Mouse (Mus musculus): Measurements from ENCODE around the gene Akap9. TPM values are rescaled to one million over a fixed set of nuclear protein-coding genes. Genes with fewer than 3 reads are reported as not detected.
"Not testable (repeated sequence)": the region's sequence is repeated elsewhere in the genome, so short reads cannot be mapped to it uniquely, and the experiment has no call there.

The Akap9 gene
- total RNA-seq, 2 experiments from 2014 or later: 65.8 to 87.2 TPM

GRCm38 (mm10) chr5:4024727-4025126, 96.9 kb downstream of the Akap9 start:
- intact Hi-C loops (cut with DNase I): no loop called here

GRCm38 (mm10) chr5:4026336-4026735, 98.5 kb downstream of the Akap9 start:
- DNase-seq (ENCODE audit: low spot score in 2 of 2); intact Hi-C loops (cut with DNase I): not testable (repeated sequence)

More at GRCm38 (mm10) chr5:4024727-4025126, 96.9 kb downstream of the Akap9 start:
- DNase-seq (ENCODE audit: low spot score in 2 of 2): no peak

GRCm38 (mm10) chr5:4028486-4029173, 100.8 kb downstream of the Akap9 start:
- intact Hi-C loops (cut with DNase I): no loop called here
- no peak for DNase-seq (ENCODE audit: low spot score in 2 of 2)

- intact Hi-C loops (cut with DNase I): no loop called here
These were observed 104.0 kb downstream of the Akap9 start for GRCm38 (mm10) chr5:4031846-4032245.

GRCm38 (mm10) chr5:4036686-4037085, 108.8 kb downstream of the Akap9 start:
- intact Hi-C loops (cut with DNase I): no loop called here
- DNase-seq (ENCODE audit: low spot score in 2 of 2): no peak

More at GRCm38 (mm10) chr5:4031846-4032245, 104.0 kb downstream of the Akap9 start:
- no peak for DNase-seq (ENCODE audit: low spot score in 2 of 2)

- intact Hi-C loops (cut with DNase I): no loop called here
- DNase-seq (ENCODE audit: low spot score in 2 of 2): no peak
These were observed 111.5 kb downstream of the Akap9 start for GRCm38 (mm10) chr5:4039351-4039750.

- no peak for DNase-seq (ENCODE audit: low spot score in 2 of 2)
- intact Hi-C loops (cut with DNase I): no loop called here
These were observed 112.5 kb downstream of the Akap9 start for GRCm38 (mm10) chr5:4040372-4040771.

- DNase-seq (ENCODE audit: low spot score in 2 of 2): no peak
- intact Hi-C loops (cut with DNase I): no loop called here
These were observed 113.1 kb downstream of the Akap9 start for GRCm38 (mm10) chr5:4040922-4041321.

GRCm38 (mm10) chr5:4060313-4060712, 132.5 kb downstream of the Akap9 start:
- DNase-seq (ENCODE audit: low spot score in 2 of 2): no peak
- intact Hi-C loops (cut with DNase I): no loop called here

- intact Hi-C loops (cut with DNase I): no loop called here
- DNase-seq (ENCODE audit: low spot score in 2 of 2): no peak
These were observed 138.7 kb downstream of the Akap9 start for GRCm38 (mm10) chr5:4066476-4067115.

- intact Hi-C loops (cut with DNase I): no loop called here
- no peak for DNase-seq (ENCODE audit: low spot score in 2 of 2)
These were observed 139.3 kb downstream of the Akap9 start for GRCm38 (mm10) chr5:4067203-4067602.

GRCm38 (mm10) chr5:4079086-4079485, 151.2 kb downstream of the Akap9 start:
- no peak for DNase-seq (ENCODE audit: low spot score in 2 of 2)
- intact Hi-C loops (cut with DNase I): no loop called here

GRCm38 (mm10) chr5:4080861-4081260, 153.0 kb downstream of the Akap9 start:
- DNase-seq (ENCODE audit: low spot score in 2 of 2): no peak
- intact Hi-C loops (cut with DNase I): no loop called here

- no peak for DNase-seq (ENCODE audit: low spot score in 2 of 2)
- intact Hi-C loops (cut with DNase I): no loop called here
These were observed 153.7 kb downstream of the Akap9 start for GRCm38 (mm10) chr5:4081513-4081912.

GRCm38 (mm10) chr5:4084948-4085347, 157.1 kb downstream of the Akap9 start:
- DNase-seq (ENCODE audit: low spot score in 2 of 2): no peak
- intact Hi-C loops (cut with DNase I): no loop called here

GRCm38 (mm10) chr5:4086309-4086708, 158.5 kb downstream of the Akap9 start:
- DNase-seq (ENCODE audit: low spot score in 2 of 2): no peak
- intact Hi-C loops (cut with DNase I): no loop called here

- intact Hi-C loops (cut with DNase I): no loop called here
- DNase-seq (ENCODE audit: low spot score in 2 of 2): no peak
These were observed 160.3 kb downstream of the Akap9 start for GRCm38 (mm10) chr5:4088190-4088589.

GRCm38 (mm10) chr5:4094471-4094870, 166.6 kb downstream of the Akap9 start:
- no peak for DNase-seq (ENCODE audit: low spot score in 2 of 2)
- intact Hi-C loops (cut with DNase I): no loop called here

GRCm38 (mm10) chr5:4101031-4101430, 173.2 kb downstream of the Akap9 start:
- no peak for DNase-seq (ENCODE audit: low spot score in 2 of 2)
- intact Hi-C loops (cut with DNase I): loop anchor here (5.0 kb wide), 1 partner anchor 91 kb away; the partner anchor contains the start of gene Mterf1b

- intact Hi-C loops (cut with DNase I): loop anchor here (5.0 kb wide), 1 partner anchor 91 kb away; the partner anchor contains the start of gene Mterf1b
These were observed 173.9 kb downstream of the Akap9 start for GRCm38 (mm10) chr5:4101770-4102169.

More at GRCm38 (mm10) chr5:4101770-4102169, 173.9 kb downstream of the Akap9 start:
- no peak for DNase-seq (ENCODE audit: low spot score in 2 of 2)
